Mouse (Mus musculus): ENCODE measurements at regions not wholly inside any gene's neighbourhood (a gene's known extent, or its start where the extent isn't known, plus 50 kb on each side); places are given as distances from the start of the nearest gene placed in this dataset.

DNA sequence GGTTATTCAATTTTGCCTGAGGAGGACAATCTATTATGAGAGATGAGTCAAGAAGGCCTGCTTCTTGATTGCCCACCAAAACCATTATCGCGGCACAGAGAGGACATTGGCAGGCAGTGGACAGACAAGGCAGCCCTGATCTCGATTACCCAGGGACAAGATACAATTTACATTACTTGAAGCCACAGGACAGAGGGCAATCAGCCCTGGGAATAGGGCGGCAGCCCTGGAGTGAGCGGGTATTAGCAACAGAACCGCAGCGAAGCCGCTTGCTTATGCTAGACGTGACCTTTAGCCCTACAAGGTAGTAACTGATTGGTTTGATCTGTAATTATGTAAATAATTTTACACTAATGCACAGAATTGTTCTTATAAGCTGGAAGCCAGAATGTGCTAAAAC, 586.0 kb upstream of the Pitx2 start:
- no peak for TF ChIP-seq CTCF (IDR thresholded peaks at IDR 0.05; ENCODE audit: borderline replicate concordance, control insufficient read depth, extremely low read depth, insufficient read depth, low read length, poor library complexity)
- no peak for TF ChIP-seq POLR2A (IDR thresholded peaks at IDR 0.05; ENCODE audit: control insufficient read depth, extremely low read depth, insufficient read depth, low read length, poor library complexity)

All from thymus, adult 2 months (tissue).